Mouse (Mus musculus): Measurements from ENCODE around the gene Slc43a2. TPM values are rescaled to one million over a fixed set of nuclear protein-coding genes. Genes with fewer than 3 reads are reported as not detected.

Gene Slc43a2
- polyA plus RNA-seq, 1 experiment from 2014 or later, result 24.0 TPM

GRCm38 (mm10) chr11:75574378-75575123, 43.1 kb downstream of the Slc43a2 start:
- DNase-seq (ENCODE audit: low spot score), result no peak
- ATAC-seq, result no peak
- H3K9ac ChIP-seq (replicated peaks; ENCODE audit: low read depth), result no peak overlapping the region
- H3K27ac ChIP-seq (ENCODE audit: low read length), result no peak overlapping the region
- H3K4me2 ChIP-seq (replicated peaks; ENCODE audit: low read depth, low read length), result no peak overlapping the region
- WGBS, result 82% methylated on average over 5 of the region's 5 CpGs
- H3K4me3 ChIP-seq (ENCODE audit: low read depth, low read length), result no peak overlapping the region
- H3K36me3 ChIP-seq (ENCODE audit: insufficient read depth, low read length), result no peaks in the 10 kb centered on the region
- no peaks in the 10 kb centered on the region for H3K27me3 ChIP-seq (replicated peaks; ENCODE audit: insufficient read depth, low read length)
- H3K9me3 ChIP-seq (ENCODE audit: low read length), result no peaks in the 10 kb centered on the region
- TF ChIP-seq CTCF (IDR thresholded peaks at IDR 0.05) (no peak), EP300 (IDR thresholded peaks at IDR 0.05) (no peak)
- H3K4me1 ChIP-seq (ENCODE audit: insufficient read depth, low read depth, low read length), result peaks cover 17% of the 10 kb centered on the region

DNA sequence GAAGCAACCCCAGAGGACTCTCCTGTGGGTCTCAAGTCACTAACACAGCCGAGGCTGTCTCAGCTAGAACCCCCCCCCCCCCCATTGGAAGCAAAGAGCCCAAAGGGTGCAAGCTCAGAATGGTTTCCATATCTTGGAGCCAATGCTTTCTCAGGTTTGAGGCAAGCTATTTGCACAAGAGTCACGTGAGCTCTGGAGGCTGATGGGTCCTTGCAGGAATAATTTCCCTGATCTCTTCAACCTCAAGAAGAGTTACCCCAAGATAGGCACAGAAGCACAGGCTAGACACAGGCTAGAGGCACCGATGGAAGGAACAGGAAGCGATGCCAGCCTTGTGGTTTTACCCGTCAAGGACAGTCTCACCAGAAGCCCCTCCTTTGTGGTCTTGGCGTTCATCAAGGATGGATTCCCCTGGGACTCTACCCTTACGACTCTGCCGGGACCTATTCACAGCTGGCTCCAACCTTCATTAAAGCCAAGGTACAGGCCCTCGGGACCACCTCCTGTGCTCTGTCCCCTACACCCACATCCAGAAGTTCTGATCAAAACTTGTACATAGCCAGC, 44.1 kb downstream of the Slc43a2 start:
- no peak overlapping the region for H3K9ac ChIP-seq (replicated peaks; ENCODE audit: low read depth)
- ATAC-seq, result no peak
- peaks cover 17% of the 10 kb centered on the region for H3K4me1 ChIP-seq (ENCODE audit: insufficient read depth, low read depth, low read length)
- TF ChIP-seq CTCF (IDR thresholded peaks at IDR 0.05), result no peak
- TF ChIP-seq EP300 (IDR thresholded peaks at IDR 0.05), result no peak
- H3K4me2 ChIP-seq (replicated peaks; ENCODE audit: low read depth, low read length), result no peak overlapping the region
- H3K36me3 ChIP-seq (ENCODE audit: insufficient read depth, low read length), result no peaks in the 10 kb centered on the region
- no peak overlapping the region for H3K27ac ChIP-seq (ENCODE audit: low read length)
- H3K4me3 ChIP-seq (ENCODE audit: low read depth, low read length), result no peak overlapping the region
- H3K9me3 ChIP-seq (ENCODE audit: low read length), result no peaks in the 10 kb centered on the region
- 75% methylated on average over 9 of the region's 9 CpGs for WGBS
- DNase-seq (ENCODE audit: low spot score), result no peak
- no peaks in the 10 kb centered on the region for H3K27me3 ChIP-seq (replicated peaks; ENCODE audit: insufficient read depth, low read length)

- no peak for DNase-seq (ENCODE audit: low spot score)
- WGBS, result 79% methylated on average over 5 of the region's 5 CpGs
- Histone ChIP-seq H3K4me3 (ENCODE audit: low read depth, low read length) (no peak overlapping the region), H3K9me3 (ENCODE audit: low read length) (no peaks in the 10 kb centered on the region), H3K27me3 (replicated peaks; ENCODE audit: insufficient read depth, low read length) (no peaks in the 10 kb centered on the region), H3K4me1 (ENCODE audit: insufficient read depth, low read depth, low read length) (no peaks in the 10 kb centered on the region), H3K36me3 (ENCODE audit: insufficient read depth, low read length) (no peaks in the 10 kb centered on the region), H3K4me2 (replicated peaks; ENCODE audit: low read depth, low read length) (no peak overlapping the region), H3K9ac (replicated peaks; ENCODE audit: low read depth) (no peak overlapping the region), H3K27ac (ENCODE audit: low read length) (no peak overlapping the region)
- no peak for TF ChIP-seq CTCF (IDR thresholded peaks at IDR 0.05)
- TF ChIP-seq EP300 (IDR thresholded peaks at IDR 0.05), result no peak
- no peak for ATAC-seq
These were observed 47.1 kb downstream of the Slc43a2 start for GRCm38 (mm10) chr11:75578609-75579008.

DNA sequence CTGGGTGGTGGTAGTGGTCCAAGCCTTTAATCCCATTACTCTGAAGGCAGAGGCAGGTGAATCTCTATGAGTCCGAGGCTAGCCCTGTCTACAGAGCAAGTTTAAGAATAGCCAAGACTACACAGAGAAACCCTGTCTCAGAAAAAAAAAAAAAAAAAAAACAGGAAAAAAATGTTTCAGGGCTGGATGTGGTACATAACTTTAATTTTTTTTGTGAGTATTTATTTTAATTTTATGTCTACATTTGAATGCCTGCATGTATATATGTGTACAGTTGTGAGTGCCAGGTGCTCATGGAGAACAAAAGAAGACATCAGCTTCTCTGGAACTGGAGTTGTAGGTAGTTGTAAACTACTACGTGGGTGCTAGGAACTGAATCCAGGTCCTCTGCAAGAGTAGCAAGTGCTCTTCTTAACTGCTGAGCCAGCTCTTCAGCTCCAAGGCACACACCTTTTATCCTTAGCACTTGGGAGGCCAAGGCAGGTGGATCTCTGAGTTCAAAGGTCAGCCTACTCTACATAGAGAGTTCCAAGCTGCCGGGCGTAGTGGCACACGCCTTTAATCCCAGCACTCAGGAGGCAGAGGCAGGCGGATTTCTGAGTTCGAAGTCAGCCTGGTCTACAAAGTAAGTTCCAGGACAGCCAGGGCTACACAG, 50.1 kb downstream of the Slc43a2 start:
- TF ChIP-seq EP300 (IDR thresholded peaks at IDR 0.05), result no peak
- no peak for TF ChIP-seq CTCF (IDR thresholded peaks at IDR 0.05)
- Histone ChIP-seq H3K9ac (replicated peaks; ENCODE audit: low read depth) (no peak overlapping the region), H3K9me3 (ENCODE audit: low read length) (no peaks in the 10 kb centered on the region), H3K27ac (ENCODE audit: low read length) (no peak overlapping the region), H3K4me2 (replicated peaks; ENCODE audit: low read depth, low read length) (no peak overlapping the region), H3K4me3 (ENCODE audit: low read depth, low read length) (no peak overlapping the region), H3K27me3 (replicated peaks; ENCODE audit: insufficient read depth, low read length) (no peaks in the 10 kb centered on the region), H3K4me1 (ENCODE audit: insufficient read depth, low read depth, low read length) (no peaks in the 10 kb centered on the region), H3K36me3 (ENCODE audit: insufficient read depth, low read length) (no peaks in the 10 kb centered on the region)
- 94% methylated on average over 7 of the region's 7 CpGs for WGBS
- ATAC-seq, result no peak
- no peak for DNase-seq (ENCODE audit: low spot score)

- WGBS, result 51% methylated on average over 2 of the region's 2 CpGs
- no peaks in the 10 kb centered on the region for H3K4me1 ChIP-seq (ENCODE audit: insufficient read depth, low read depth, low read length)
These were observed 52.0 kb downstream of the Slc43a2 start for GRCm38 (mm10) chr11:75583521-75583920.

GRCm38 (mm10) chr11:75585061-75585460, 53.6 kb downstream of the Slc43a2 start:
- no peak overlapping the region for H3K4me2 ChIP-seq (replicated peaks; ENCODE audit: low read depth, low read length)
- H3K36me3 ChIP-seq (ENCODE audit: insufficient read depth, low read length), result no peaks in the 10 kb centered on the region
- TF ChIP-seq EP300 (IDR thresholded peaks at IDR 0.05), result no peak
- TF ChIP-seq CTCF (IDR thresholded peaks at IDR 0.05), result no peak
- WGBS, result 61% methylated on average over 4 of the region's 4 CpGs
- H3K4me1 ChIP-seq (ENCODE audit: insufficient read depth, low read depth, low read length), result peaks cover 3% of the 10 kb centered on the region; the same call in 1 of the 2 replicates
- no peak for ATAC-seq
- no peak for DNase-seq (ENCODE audit: low spot score)
- H3K4me3 ChIP-seq (ENCODE audit: low read depth, low read length), result no peak overlapping the region
- no peak overlapping the region for H3K9ac ChIP-seq (replicated peaks; ENCODE audit: low read depth)
- H3K27me3 ChIP-seq (replicated peaks; ENCODE audit: insufficient read depth, low read length), result no peaks in the 10 kb centered on the region
- H3K9me3 ChIP-seq (ENCODE audit: low read length), result no peaks in the 10 kb centered on the region
- no peak overlapping the region for H3K27ac ChIP-seq (ENCODE audit: low read length)

More at GRCm38 (mm10) chr11:75583521-75583920, 52.0 kb downstream of the Slc43a2 start:
- no peak for ATAC-seq
- Histone ChIP-seq H3K27ac (ENCODE audit: low read length) (no peak overlapping the region), H3K9me3 (ENCODE audit: low read length) (no peaks in the 10 kb centered on the region), H3K4me2 (replicated peaks; ENCODE audit: low read depth, low read length) (no peak overlapping the region), H3K36me3 (ENCODE audit: insufficient read depth, low read length) (no peaks in the 10 kb centered on the region), H3K27me3 (replicated peaks; ENCODE audit: insufficient read depth, low read length) (no peaks in the 10 kb centered on the region), H3K9ac (replicated peaks; ENCODE audit: low read depth) (no peak overlapping the region), H3K4me3 (ENCODE audit: low read depth, low read length) (no peak overlapping the region)
- no peak for DNase-seq (ENCODE audit: low spot score)
- no peak for TF ChIP-seq CTCF (IDR thresholded peaks at IDR 0.05)
- TF ChIP-seq EP300 (IDR thresholded peaks at IDR 0.05), result no peak

Measured in lung, postnatal 0 days (tissue).